Mouse (Mus musculus) layer of hippocampus, postnatal 14 days (tissue): Measurements from ENCODE around the gene Pagr1b. TPM values are rescaled to one million over a fixed set of nuclear protein-coding genes. Genes with fewer than 3 reads are reported as not detected.

Experiments used
- DNase-seq, 2 experiments: peaks; one replicate each; pipeline ENCODE4 v3.0.0; 2021 to 2022; ENCODE audit warnings: low spot score in 2 of 2, mixed read lengths in 1 of 2
- total RNA-seq, 2 experiments: library from RNA; stranded (reverse); gene quantifications; 2 replicates each; pipeline ENCODE4 v1.2.3; 2021

Pagr1b gene
- total RNA-seq, 2 experiments from 2014 or later, result 2.0 TPM; not detected in 1

DNA sequence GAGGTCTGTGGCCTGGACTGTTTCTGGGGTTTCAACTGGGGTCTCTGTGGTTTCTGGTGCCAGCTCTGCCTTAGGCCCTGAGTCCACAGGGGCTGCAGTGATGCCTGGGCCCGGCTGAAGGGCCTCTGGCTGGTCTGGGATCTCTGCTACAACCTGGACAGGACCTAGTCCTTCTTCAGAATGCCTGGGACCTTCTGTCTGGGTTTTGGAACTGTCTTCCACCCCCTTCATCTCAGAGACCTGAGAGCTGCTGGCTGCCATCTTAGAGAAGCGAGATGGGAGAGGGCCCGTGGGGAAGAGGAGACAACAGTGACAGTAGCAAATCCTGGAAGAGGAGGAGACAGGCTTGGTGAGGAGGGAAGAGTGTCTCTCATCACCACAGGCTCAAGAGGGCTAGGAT lies 3.7 kb upstream of the Pagr1b start:
- no peak for DNase-seq

DNA sequence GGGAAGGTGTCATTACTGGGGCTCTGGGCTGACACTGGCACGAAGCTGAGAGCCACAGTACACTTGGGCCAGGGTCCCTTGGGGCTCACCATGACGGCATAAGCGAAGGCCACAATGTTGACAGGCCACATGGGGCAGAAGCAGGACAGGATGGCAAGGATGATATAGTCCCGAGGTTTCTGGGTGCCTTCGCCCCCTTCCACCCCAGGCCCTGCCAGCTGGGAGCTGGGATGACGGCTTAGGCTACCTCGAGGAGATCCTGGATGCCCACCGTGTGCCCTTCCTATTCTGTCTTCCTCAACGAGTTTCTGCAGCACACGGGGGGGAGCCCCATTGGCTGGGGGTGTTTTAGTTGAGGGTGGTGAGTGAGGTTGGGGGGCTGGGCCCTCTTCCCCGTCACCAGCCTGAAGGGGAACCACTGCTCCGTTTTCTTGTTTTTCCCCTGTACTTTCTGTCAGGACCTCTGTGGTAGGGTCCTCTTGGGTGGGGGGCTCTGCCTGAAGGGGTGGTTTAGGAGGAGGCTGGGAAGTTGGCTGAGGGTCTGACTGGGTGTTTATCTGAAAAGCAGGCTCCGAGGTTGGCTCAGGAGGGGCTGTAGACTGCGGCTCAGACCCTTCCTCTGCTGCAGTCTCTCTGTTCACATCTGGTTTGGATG lies 3.1 kb upstream of the Pagr1b start:
- DNase-seq, result no peak

DNA sequence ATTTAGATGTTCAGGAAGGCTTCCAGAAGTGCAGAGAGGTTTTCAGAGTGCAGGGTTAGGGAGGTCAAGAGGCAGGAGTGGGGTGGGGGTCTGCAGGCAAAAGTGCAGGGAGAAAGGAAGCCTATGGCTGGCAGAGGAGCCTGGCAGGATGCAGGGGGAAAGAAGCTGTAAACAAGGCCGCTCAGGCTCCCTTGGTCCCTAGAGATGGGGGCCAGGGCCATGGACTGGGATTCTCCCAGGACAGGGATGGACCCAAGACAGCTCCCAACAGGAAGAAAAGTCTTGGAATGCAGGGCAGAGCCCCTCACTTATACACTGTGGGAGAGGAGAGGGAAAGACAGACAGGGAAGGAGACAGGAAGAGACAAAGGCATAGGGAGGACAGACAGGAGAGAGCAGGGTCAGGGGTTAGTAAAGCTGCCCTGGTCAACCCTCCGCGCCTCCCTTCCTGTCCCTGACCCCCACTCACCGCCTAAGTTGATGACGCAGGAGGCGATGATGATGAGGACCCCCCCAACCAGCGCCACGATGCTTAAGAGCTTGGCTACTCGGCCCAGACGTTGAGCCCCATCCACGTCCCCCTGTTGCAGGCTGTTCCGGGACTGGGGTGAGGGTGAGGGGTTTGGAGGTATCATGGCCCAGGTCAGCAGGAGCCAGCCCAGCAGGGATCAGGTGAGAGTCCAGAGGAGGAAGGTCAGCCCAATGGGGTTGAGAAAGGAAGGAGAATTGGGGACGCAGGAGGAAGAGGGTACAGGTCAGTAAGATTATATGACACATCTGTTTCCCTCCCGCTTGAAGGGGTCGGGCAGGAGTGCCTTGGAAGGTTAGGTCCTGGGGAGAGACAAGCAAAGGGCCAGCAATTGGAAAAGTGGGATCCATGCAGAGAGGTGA lies 2.4 kb upstream of the Pagr1b start:
- DNase-seq, result no peak

DNA sequence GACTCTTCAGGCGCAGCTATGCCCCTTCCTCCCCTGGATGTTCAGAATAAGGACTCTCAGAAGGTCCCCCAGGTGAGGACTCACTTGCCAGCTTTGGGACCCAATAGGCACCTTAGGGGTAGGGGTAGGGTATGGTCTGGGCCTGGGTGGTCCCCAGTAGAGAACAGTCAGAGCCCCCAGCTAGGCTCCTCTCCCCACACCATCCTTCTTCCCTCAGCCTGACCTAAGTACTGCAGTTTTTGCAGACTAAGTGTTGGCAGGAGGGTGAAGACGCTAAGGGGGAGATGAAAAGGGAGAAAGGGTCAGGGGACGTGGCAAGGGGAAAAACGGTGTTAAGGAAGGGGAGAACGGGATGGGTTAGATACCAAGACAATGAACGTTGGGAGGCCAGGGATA lies 1.7 kb upstream of the Pagr1b start:
- DNase-seq, result no peak

DNA sequence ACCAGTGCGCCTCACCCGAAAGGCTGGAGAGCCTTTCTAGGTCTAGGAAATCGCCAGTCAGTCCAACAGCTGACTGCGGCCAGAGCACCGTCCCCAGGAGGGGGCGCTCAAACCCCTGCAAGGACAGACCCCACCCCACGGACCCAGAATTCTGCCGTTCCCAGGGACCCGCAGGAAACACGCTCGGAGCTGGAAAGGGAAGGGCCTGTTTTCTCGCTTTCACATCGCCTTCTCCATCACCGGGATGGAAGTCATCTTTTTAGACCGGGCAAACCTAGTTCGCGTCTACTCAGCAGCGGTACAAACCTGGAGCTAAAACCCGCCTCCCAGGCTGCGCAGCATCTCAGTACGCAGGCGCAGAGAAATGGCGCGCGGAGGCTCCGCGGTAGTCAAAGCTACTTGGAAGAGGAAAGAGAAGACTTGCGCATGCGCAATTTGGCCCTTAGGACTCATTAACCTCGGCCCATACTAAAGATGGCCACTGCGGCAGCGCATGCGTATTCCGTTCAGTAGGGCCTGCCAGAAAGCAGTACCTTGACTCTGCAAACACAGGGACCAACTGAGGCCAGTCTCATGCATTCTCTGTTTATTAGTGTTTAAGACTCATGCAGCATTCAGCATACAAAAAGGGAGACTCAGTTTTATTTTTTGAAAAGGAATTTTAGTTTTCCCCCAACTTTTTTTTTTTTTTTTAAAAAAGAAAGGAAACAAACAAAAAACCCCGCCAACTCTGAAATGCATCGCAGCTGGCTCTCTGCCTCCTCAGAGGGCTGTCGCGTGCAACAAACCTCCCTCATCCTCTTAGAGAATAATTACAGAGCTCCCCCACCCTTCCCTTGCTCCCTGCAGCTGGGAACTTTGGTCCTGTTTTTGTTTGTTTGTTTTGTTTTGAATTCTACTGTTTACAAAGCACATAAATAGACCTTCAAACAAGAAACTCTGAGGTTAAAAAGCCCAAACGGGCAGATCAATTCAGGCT lies 976 bp upstream of the Pagr1b start, which contains the start of gene Pagr1a:
Pagr1a (minus strand) TSS at position 382 of the 979 bp plus-strand sequence.
- peak; percentile 97 to 98 for DNase-seq

DNA sequence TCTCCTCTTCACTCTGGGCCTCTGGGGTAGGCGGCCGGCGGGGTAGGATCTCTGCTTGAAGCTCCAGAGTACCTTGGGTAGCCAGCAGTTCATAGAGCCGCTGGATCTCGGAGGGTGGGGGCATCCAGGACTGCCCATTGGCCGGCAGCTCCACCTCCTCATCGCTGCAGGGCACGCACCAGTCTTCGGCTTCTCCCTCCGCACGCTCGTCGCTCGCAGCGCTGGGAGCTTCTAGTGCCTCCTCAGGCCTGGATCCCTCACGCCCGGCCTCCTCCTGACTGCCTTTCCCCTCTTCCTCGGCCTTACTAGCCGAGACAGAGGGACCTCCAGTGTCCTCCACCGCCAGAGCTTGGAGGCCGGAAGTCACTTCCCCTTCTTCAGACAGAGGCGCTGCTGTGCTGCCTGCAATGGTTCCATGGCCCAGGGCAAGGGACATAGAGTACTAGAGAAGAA lies 228 bp upstream of the Pagr1b start:
- DNase-seq, result no peak

DNA sequence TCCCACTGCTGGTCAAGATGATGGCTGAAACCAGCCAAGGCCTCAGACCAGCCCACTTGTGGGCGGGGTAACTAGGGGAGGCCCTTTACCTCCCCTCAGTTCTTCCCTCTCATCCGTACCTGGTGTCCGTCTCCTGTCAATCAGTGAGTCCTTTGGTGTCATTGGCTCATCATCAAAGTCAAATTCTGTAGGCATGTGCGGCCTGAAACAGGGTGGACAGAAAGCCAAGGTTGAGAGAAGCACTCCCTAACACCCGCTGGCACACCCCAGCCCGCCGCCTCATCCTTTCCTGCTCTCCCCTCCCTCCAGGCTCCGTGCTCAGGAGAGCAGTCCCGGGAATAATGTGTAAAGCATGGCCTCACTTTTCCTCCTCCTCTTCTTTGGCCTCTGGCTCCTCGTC lies 203 bp downstream of the Pagr1b start:
- no peak for DNase-seq

DNA sequence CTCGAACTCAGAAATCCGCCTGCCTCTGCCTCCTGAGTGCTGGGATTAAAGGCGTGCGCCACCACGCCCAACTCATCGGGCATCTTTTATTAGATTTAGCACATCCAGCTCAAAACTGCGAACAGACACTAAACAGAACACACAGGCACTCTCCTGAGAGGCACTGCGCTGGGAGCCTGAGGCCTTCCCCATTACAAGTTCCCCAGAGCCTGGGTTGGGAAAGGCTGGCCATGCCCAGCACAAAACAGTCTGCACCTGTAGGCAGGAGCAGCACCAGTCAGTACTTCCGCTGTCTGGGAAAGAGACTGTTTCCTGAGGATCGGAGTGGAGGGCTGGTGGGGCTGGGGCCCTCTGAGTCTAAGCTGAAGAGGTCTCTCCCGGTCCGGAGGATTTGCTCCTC lies 1.3 kb downstream of the Pagr1b start:
- DNase-seq, result no peak

DNA sequence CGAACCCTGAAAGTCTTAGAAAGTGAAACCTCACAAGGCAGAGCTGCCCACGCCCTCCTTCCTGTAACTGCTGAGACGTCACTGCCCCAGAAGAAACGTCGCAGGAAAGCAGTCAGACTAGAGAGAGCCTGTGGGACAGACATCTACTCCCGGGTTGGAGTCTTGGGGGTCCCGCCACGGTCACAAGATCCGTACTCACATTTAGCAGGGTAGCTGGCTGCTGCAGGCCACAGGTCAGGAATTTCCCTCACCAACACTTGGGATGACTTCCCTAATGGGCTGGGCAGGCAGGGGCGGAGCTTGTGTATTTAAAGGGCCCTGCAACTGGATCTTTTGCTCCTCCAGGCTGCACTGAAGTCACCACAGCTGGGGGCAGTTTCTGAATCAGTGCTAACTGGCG lies 2.0 kb downstream of the Pagr1b start, which contains the start of gene Mvp:
Mvp (minus strand) TSS at position 302 of the 400 bp plus-strand sequence.
- DNase-seq, result no peak

DNA sequence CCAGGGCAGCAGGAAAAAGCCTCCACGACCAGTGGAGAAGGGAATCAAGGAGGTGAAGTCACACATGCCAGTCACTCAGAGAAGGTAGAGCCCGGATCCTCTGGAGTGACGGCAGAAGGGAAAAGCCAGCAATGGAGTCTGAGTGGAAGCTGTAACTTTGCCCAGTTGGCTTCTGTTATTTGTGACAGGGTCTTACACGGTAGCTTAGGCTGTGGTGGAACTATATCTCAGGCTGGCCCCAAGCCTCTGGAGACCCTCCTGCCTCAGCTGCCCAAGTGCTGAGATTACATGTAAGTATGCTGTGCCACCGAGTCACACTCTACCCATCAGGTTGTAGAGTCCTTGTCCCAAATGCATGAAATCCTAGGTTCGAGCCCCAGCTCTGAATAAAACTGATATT lies 2.9 kb downstream of the Pagr1b start:
- DNase-seq, result no peak

DNA sequence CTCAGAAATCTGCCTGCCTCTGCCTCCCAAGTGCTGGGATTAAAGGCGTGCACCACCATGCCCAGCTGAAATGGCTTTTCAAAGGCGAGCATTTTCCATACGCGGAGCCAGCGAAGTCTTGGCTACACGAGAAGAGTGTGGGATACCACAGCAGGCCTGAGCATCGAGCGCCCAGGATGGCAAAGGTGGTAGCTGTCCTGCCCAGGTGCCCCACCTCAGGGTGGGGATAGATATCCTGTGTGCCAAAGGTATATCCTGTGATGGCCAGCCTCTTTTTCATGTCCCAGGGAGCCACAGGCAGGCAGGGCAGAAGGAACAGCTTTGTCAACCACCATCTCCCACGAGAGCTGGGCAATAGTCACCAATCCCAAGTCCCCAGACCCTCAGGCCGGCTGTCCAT lies 3.4 kb downstream of the Pagr1b start:
- DNase-seq, result no peak

DNA sequence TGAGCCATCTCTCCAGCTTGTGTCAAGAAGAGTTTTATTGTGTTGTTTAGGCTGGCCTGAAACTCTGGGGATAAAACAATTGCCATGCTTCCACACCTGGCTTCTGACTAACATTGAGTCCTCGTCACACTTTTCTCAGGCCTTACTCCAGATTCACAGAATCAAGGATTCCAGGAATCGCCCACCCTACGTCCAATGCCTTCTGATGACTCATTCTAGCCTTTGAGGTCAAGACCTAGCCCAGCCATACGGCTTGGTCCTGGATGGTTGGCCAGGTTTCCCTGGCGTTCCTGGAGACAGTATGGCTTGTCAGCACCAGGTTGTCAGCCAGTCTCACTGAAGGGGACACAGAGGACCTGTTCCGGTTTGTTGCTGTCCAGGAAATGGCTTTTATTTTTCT lies 3.9 kb downstream of the Pagr1b start:
- DNase-seq, result no peak

DNA sequence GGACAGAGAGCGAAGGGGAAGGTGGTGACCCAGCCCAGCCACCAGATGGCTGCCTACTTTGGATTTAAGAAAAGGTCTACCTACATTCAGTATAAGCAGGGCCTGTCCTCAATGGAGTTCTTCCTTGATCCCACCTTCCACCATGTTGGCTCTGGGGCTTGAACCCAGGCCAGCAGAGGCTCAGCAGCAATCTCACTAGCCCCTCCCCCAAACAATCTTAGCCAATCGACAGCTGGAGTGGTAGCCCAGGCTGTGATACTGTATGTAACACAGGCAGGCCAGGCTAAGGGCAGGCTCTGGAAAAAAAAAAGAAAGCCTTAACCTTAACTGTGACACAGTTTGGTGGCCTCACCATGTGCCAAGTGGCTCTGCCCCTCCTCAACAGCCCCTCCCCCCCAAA lies 4.6 kb downstream of the Pagr1b start:
- no peak for DNase-seq

DNA sequence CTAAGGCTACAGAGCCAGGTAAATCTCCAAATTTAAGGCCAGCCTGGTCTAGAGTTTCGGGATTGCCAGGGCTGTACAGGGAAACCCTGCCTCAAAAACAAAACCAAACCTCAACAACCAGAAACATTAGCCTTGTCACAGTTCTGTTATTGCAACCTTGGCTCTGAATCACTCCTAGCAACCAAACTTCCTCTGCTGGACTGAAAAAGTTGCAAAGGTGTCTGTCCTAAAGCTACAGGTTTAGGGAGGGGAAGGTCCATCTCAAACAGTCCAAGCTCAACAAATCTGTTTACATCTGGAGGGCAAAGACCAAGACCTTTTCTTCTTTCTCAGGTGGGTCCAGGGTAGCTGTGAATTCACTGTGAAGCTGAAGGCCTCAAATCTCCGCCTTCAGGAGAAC lies 5.2 kb downstream of the Pagr1b start:
- no peak for DNase-seq

DNA sequence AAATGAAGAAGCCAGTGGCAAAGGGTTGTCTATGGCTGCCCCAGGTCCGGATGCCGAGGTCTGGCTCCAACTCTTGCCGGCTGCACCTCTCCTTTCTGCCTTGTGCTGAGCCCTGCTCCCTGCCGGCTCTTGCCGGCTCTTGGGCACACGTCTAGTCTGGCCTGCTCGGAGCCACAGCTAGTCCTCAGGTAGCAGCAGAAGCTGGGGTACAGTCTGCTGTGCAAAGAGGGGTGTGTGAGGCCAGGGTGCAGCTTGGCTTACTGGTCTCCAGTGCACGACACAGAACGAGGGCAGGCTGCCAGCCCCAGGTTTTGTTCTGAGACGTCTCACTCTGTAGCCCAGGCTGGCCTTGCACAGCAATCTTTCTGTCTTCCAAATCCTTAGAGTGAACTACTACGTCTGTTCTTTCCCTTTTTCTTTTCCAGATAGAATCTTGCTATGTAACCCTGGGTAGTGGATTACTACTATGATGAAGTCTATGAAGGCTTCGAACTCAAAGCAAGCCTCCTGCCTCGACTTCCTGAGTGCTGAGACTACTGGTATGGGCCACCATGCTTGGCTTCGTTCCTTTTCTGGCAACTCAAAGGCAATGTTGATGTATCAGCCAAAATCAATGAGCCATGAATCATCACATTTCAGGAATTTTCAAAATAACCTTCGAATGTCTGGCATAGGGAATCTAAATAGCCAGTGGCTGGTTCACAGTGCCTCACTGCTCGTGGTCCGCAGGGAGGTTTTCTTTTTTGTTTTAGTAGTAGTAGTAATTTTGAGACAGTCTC lies 6.8 kb downstream of the Pagr1b start:
- no peak for DNase-seq

DNA sequence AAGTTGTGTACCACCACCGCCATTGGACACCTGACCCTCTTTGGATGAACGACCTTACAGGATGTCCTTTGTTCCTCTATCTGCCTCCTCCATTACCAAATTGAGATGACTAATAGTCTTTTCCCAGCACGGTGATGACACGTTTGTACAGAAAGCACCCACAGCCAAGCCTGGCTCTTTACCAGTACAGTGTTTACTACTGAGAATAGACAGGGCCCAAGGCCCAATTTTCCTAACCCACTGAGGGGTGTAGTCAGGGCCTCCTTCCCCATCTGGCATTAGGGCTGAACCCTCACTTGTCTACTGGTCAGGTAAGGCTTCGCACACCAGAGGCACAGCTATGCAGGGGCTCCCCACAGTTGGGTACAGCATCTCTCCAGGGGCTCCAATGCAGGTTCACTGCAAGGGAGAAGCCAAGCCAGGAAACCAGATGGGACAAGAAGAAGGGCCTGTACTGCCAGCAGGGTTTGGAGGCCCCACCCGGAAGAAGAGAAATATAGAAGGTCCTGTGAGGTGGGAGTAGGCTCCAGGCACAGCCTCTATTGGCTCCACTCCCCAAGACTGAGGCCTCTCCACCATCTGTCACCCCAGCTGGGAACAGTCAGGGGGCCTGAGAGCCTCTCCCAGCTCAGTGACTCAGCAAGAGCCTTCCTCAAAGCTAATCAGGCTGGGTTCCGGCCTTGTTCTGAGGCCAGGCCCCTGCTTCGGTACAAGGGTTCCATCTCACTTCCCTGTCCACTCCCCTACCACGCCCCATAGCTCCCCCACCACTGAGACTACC lies 7.9 kb downstream of the Pagr1b start:
- DNase-seq, result peak; percentile 75 to 80

DNA sequence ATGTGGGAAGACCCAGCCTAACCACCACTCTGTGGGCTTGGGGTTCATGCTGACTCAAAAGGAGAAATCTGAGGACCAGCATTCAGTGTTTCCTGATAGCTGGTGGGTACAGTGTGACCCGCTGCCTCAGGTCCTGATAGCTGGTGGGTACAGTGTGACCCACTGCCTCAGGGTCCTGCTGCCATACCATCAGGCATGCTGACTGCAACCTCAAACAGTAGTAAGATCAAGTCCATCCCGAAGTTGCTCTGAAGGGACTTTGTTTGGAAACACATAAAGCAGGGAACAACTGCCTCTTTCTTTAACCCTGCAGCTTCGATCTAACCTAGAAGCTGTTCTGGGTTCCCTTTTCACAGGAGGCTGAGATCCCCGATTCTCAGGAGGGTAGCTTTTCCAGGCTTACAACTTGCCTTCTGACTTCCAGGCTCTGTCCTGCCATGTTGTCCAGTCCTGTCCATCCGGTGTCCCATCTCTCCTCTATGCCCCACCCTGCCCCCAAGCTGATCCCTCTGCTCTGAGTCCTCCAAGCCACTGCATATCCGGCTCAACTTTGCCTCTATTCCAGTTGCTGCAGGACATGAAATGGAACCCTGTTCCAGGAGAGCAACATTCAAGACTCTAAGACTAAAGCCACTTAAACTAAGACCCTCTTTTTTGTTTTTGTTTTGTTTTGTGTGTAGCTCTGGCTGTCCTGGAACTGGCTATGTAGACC lies 8.8 kb downstream of the Pagr1b start:
- no peak for DNase-seq

DNA sequence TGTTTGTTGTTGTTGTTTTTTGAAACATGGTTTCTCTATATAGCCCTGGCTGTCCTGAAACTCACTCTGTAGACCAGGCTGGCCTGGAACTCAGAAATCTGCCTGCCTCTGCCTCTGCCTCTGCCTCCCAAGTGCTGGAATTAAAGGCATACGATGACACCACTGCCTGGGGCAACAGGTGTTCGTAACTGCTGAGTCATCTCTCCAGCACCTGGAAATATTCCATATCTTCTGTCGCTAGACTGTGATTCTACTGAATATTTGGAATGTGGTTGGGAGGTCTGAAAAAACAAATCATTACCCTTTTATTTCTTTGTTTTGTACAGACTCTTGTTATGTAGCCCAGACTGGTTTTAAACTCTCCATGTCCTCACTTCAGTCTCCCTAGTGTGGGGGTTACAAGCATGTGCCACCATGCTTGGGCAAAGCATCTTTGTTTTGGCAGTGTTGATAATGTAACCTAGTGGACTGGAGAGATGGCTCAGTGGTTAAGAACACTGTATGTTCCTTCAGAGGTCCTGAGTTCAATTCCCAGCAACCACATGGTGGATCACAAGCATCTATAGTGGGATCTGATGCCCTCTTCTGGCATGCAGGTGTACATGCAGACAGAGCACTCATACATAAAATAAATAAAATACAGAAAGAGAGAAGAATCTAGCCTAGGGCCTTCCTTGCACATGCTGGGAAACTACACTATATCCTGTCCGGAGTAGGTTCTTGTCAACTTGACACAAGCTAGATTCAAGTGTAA lies 12.0 kb downstream of the Pagr1b start:
- DNase-seq, result no peak
